Mouse (Mus musculus): ENCODE results near the gene Entpd7. TPM values are rescaled to one million over a fixed set of nuclear protein-coding genes. Genes with fewer than 3 reads are reported as not detected.

Entpd7 gene
- polyA plus RNA-seq, 2 experiments from 2014 or later: 6.7 to 7.1 TPM

DNA sequence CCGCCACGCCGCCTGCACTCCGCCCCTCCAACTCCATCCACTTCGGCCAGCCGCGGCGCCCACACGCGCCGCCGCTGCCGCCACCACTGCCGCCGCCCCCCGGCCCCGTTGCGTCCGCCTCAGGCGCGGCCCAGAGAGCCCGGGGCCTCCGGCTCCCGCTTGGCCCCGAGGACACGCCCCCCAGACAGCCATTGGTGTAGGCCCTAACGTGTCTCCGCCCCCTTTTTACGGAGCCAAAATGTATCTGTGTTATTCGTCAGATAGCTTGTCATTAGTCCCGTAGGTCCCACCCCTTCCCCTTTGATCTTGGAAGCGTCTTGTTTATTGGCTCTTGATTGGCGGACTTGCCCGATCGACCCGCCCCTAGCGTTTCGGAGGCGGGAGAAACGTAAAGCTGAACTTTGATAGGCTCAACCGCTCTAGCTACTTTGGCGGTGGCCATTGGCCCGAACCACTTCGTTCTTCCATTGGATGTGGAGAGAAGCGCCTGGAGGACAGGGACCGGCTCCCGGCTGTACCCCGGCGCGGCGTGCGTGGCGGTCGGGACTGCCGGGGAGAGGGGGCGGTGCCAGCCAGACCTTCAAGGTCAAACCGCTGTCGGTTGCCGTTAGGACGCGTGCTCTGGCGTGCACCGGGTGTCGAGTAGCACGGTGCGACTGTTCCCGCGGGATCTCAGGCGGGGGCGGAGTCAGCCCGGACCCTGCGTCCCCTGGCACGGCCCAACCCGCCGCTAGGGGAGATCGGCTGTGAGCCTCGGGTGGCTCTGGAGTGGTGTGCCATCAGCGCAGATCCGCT, 14.5 kb upstream of the Entpd7 start, which contains the start of gene Slc25a28:
Slc25a28 (minus strand) TSS at position 152 of the 795 bp plus-strand sequence.
- peak; percentile 90 for ATAC-seq

DNA sequence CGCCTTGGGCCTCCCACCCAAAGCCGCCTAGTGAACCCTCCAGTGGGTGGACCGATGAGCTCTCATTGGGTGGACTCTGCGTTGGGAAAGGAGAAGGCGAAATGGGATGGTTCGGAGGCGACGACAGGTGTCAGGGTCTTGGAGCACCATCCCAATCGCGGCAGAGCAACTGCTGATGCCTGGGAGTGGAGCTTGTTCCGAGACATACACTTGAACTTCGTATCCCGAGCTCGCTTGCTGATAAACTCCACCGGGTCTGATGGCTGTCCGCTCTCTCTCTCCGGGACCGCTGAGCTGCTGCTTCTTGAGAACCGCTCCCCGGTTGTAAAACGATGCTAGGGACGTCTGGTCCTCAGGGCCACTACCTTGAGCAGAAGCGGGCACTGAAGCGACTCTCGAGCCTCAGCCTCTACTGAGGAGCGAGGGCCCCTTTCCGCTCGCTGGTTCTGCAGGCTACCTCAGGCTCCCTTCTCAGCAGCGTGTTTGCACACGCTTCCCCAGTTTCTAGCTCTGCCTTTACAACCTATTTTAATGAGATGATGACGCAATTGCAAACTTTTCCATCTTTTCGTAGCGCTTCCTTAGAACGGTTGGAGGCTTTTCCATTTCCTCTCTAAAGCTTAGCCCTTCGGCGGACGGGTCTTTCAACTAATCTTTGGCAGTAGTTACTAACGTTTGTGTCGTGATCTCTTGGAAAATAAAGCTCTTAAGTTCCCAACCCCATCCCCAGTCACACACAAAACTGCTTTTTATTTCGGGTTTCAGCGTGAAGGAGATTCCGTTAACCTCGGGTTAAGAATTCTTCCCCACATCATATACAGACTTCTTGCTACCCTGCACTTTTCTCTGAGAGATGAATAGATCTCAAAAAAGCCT, 13.7 kb upstream of the Entpd7 start:
- ATAC-seq: peak; percentile 18

DNA sequence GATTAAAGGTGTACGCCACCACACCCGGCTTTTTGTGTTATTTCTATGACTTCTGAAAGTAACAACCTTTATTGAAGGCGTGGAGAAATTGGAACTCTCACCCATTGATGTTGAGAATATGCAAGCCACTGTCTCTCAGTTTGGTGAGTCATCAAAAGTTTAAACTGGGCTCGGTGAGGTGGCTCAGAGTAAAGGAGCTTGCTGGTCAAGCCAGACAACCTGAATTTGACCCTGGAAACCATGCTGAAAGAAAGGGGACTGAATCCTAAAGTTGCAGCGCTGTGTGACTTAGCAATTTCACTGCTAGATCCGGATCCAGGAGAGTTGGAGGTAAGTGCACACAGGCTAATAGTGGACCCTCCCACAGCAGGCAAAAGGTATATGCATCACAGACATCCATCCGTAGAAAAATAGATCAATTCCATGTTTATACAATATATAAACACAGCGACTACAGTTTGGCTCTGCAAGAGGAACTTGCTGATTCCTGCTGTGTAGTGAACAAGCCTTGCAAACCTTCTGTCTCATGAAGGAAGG, 10.9 kb upstream of the Entpd7 start:
- ATAC-seq: no peak

DNA sequence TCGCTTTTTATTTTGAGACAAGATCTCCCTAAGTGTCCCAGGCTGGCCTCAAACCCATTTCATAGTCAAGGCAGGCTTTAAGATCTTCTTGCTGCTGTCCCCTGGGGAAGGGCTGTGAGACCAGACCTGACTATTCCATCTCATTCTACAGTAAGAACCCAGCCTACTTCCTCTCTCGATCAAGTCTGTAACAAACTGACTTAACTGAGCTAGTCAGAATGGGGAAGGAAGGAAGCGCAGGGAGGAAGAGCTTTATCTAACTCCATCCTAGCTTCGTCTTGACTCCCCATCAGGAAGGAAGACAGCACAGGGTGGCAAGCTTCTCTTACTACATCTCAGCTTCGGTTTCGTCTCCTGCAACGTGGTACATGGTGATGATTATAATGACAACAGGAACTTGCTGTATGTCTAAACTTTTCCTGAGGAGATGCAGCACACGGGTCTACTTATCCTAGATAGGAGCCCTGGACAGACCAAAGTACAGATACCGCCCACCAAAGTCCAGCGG, 9.9 kb upstream of the Entpd7 start:
- no peak for ATAC-seq

DNA sequence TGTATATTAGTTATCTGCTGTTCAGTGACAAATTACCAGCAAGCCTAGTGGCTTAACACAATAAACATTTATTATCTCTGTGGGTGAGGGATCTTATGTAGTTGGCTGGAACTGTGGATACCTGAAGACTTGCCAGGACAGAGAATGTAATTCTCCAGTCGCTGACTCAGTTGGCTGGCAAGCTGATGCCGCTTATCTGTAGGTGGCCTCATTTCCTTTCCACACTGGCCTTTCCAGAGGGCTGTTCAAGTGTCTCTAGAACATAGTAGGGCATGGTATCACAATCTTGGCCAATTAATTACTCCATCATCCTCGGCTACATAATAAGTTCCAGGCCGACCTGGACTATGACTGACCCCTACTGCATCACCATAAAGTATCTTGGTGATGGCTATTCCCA, 7.9 kb upstream of the Entpd7 start:
- ATAC-seq: no peak

DNA sequence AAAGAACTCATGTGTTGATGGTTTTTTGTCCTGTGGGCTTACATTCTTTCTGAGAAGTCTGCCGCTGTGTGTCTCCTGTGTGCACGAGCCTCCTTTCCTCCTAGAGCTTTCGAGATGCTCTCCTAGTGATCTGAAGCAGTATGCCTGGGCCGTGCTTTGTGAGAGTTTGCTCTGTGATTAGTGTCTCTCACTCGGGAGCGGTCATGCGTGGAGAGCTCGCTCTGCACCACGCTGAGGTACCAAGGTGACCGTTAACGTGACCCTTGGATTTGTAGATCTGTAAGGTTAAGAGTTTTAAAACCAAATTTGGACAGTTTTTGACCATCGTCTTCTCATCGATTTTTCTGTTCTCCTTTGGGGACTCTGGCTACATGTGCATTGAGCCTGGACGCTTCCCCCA, 3.3 kb downstream of the Entpd7 start:
- no peak for ATAC-seq

DNA sequence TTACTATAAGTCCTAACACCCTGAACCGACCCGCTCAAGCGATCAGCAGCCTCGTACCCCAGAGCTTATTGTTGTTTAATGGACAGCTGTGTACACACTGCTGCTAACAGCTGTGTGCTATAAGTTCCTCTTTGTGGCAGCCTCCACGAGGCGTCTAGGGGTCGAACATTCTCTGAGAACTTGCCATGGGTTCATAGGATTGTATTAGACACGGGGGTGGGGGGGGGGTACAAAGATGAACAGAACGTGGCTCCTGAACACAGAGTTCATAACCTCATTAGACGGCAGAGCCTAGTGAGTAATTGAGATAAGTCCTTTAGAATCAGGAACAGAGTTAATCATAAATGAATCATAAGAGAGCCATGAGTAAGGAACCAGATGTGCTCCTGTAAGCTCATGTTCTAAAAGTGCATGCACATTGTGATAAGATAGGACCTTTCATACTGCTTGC, 6.1 kb downstream of the Entpd7 start:
- no peak for ATAC-seq

DNA sequence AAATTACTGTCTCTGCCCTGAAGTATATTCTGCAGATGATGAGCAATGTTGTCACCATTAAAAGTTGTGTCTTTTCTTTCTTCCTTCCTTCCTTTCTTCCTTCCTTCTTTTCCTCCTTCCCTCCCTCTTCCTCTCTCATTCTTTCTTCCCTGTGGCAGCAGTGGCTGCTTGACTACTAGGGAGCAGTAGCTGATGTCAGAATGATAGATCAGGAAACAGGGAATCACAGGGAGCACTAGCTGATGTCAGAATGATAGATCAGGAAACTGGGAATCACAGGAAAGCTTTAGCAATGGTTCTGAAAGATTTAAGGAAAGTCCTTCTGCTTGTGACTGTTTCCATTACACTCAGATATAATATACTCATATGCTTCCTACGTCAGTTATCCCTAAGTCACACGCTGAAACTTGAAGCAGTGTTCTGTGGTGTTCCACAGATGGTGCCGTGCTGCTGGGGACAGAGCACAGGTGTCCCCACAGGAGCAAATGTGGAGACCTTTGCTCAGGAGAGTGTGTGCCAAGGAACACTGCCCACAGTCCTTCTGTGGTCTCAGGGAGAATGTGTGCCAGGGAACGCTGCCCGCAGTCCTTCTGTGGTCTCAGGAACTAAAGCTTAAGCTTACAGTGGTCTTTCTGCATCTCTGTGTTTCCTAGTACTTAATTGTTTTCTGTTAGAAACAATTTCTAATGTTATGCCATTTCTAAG, 8.3 kb downstream of the Entpd7 start:
- ATAC-seq: no peak

DNA sequence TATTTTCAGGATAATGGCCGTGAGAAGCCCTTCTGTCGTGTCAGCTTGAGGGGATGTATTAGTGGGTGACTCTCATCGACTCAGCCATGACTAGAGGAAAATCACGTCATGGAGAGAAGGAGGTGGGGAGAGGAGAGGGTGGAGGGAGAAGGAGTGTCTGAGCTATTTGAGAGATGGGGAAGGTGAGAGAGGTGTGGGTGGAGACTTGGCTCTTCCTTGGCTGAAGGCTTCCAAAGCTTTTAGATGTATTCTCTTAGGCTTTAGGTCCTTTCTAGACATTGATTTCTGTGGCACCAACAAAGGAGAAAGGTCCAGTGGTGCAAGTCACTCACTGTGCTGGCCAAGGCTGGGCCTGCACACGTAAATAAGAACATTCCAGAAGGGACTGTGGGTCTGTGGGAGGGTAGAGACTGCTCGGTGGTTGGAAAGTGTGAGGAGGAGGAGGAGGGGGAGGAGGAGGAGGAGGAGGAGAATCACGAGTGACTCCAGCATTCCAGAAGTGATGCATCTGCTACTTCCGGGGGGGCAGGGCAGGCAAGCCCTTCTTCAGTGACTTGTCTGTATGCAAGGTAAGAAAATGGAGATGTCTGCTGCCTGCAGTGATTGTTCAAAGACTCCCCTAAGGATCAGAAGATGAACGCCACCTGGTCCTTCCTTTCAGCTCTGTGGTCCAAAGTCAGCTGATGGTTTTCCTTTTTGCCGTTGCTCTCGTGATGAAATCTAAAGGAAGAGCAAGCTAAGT, 9.7 kb downstream of the Entpd7 start:
- ATAC-seq: no peak

DNA sequence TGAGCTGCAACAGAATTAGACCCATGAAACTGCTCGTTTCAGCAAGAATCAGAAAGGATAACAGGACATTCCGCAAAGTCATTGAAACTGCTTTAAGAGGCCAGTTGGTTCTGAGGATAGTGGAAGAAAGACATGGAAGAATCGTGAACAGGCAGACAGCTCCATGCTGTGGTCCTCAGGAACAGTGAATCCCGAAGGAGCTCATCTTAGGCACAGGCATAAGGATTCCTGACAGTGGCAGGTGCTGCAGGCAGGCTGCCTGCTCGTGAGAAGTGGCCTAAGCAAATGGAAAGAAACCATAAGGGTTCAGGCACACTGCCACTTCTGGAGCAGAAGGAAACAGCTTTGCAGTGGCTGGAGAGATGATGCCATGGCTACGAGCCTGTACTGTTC, 10.3 kb downstream of the Entpd7 start:
- no peak for ATAC-seq

DNA sequence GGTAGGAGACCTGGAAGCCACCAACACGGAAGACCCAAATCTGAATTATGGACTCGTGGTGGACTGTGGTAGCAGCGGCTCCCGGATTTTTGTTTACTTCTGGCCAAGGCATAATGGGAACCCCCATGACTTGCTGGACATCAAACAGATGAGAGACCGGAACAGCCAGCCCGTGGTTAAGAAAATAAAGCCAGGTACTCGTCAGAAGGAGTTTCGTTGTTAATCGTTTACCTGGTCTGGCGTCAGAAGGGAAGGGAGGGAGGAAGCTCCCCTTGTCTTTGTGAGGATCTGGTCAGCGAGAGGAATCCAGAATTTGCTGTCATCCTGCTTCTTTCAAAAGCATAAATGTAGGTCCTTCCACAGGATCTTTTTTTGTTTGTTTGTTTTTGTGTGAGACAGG, 14.7 kb downstream of the Entpd7 start:
- no peak for ATAC-seq

DNA sequence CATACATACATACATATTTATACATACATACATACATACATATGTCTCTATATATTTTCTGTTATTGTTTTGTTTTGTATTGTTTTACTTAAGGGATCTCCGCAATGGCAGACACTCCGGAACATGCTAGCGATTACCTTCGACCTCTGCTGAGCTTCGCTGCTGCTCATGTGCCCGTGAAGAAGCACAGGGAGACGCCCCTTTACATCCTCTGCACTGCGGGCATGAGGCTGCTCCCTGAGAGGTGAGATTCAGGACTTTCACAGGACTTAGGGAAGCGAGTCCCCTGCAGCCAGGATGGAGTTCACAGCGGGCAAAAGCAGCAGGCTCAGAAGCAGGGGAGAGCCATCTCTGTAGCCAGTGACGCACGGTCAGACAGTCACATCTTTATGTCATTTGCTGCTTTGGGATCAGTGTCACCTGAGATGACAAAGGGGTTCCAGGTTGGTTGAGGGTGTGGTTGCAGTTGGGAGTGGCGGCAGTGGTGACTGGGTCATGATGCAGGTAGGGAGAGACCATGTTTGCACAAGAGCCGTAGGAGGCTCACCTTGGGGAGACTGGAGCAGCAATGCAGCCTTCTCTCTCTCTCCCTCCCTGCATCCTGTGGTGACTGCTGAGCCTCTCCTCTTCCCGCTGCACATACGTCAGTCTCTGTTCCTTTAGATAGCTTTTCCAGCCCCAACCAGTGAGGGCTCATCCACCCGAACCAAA, 15.5 kb downstream of the Entpd7 start:
- ATAC-seq: no peak

DNA sequence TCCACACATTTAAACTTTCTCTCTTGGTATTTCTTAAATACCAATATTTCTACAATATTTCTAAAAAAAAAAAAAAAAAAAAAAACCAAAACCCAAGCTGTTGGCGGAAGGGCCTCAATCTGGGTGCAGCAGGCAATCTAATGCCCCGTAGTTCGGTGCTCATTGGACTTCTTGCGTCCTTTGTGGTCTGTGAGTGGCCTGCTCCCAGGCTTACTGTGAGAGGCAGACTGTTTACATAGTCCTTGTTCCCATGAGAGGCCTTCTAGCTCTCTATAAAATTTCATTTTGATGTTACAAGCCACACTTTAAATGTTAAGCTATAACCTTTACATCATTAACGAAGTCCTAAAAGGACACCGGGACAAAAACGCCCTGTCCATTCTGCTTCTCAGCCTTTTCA, 18.7 kb downstream of the Entpd7 start:
- no peak for ATAC-seq

DNA sequence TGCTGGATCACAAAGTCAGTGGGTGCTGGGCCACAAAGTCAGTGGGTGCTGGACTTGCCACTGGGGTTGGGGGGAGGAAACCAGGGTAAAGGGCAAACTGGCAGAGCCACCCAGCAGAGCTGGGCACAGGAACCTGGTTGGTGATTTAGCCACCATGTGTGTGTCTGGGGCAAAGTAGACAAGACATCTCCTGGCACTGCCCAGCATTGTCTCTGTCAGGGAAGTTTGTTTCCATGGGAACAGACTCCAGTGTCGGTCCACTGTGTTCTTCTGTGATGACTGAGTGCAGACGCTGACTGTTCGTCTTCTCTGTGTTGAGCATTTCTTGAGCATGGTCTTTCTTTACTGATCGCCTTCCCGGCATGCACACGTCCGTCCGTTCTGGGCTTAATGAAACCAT, 19.8 kb downstream of the Entpd7 start:
- ATAC-seq: no peak

DNA sequence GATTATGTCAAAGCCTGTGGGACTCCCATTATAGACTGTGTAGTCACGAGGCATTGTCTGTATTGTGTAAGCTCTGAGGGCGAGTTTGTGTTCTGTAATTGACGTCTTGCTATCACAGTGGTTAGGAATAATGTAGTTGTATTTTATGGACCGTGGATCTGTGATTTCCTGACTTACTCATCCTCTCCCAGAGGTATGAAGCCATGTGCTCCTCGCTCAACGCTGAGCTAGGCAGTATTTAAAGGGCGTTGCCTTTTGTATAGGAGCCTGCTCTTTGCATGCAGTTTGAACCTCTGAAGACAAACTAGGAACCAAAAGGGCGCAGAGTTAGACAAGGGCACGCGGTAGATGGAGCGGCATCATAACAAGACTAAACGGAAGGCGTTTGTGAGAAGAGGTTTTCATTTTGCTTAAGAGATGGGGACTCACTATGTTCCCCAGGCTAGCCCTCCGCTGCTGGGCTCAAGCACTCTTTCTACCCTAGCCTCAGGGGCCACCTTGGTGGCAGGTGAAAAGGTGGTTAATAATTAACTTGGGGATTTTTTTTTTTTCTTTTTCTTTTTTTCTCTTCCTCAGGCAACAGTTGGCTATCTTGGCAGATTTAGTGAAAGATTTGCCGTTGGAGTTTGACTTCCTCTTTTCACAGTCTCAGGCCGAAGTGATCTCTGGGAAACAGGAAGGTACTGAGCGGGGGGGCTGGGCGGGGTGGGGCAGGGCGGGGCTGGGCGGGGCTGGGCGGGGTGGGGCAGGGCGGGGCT, 21.9 kb downstream of the Entpd7 start:
- ATAC-seq: peak; percentile 67

DNA sequence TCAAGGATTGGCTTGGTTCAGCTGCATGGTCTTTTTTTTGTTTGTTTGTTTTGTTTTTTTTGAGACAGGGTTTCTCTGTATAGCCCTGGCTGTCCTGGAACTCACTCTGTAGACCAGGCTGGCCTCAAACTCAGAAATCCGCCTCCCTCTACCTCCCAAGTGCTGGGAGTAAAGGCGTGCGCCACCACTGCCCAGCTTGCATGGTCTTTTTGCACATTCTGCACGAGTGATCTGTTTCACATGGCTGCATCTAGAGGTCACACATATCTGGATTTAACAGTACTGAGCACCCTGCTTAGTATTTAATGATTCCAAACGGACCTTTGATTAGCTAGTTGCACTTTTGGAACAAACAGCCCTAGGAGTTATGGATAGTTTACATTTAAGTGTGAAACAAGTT, 22.5 kb downstream of the Entpd7 start:
- ATAC-seq: no peak

DNA sequence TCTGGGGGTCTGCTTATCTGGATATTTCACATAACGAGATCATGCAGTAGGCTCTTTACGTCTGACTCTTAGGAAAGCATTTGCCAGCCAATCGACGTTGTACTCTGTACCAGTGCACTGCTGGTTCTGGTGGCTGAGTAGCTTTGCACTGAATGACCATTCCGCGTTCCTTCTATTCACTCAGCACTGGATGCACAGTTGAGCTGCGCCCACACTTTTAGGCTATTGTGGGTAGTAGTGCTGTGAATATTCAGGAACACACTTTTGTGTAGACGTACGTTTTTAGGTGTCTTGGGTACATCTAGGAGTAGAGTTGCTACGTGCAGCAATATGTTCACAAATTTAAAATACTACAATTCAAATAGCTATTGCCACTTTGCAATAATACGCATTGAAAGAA, 30.6 kb downstream of the Entpd7 start:
- ATAC-seq: no peak

DNA sequence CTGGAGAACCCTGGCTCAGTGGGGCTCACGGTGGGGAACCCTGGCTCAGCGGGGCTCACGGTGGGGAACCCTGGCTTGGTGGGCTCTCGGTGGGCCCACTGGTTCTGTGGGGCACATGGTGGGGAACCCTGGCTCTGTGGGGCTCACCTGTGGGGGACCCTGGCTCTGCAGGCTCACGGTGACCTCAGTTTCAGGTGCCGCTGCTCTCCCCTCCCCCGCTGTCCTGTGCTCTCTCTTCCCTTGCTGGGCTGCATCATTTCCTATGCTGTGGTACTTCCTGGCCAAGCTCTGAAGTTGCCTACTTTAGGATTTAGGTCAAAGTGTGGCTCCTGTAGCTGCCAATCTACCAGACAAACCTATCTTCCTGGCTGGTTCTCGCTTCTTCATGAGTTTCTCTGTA, 33.4 kb downstream of the Entpd7 start:
- ATAC-seq: no peak

DNA sequence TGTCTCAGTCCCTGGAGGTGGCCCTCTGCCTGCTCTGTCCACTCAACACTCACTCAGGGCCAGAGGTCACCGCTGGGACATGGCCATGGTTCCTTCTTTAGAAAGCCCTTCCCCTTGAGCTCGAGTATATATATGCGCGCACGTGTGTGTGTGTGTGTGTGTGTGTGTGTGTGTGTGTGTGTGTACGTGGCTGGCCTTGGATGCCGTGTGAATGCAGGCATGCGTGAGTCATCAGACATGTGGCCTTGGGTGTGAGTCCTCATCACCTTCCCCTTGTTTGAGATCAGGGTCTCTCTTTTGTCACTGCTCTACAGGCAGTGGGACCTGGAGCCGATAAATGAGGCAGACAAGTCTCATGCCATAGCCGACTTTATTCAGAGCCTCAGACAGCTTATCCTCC, 34.0 kb downstream of the Entpd7 start:
- ATAC-seq: no peak

DNA sequence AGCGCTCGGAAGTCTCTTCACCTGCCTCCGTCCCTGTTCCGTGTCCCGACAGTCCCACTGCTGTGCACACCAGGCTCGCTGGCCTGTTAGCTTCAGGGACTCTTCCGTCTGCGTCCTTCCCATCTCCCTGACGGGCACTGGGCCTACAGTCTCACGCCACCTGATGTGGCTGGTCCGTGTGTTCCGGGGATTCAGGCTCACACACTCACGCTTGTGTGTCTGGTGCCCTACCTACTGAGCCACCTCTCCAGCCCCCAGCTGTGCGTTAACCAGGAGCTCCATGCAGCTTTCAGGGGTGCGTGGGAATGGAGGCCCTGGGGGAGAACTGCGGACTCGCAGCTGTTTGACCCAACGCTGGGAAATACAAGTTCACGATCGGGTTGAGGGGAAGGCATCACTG, 34.7 kb downstream of the Entpd7 start:
- no peak for ATAC-seq

DNA sequence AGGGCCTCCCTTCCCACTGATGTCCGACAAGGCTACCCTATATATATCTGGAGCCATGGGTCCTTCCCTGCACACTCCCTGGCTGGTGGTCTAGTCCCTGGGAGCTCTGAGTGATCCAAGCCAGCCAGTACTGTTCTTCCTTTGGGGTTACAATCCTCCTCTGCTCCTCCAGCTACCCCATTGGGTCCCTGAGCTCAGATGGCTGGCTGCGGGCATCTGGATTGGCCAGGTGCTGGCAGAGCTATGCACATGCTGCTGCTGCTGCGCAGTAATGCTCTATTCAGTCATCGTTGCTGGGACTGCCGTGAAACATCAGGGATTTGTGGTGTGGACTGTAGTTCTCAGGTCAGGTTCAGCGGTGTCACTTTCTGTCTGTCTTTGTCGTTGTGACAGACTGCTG, 35.3 kb downstream of the Entpd7 start:
- no peak for ATAC-seq
